Mouse (Mus musculus) heart, embryonic 11.5 days (tissue): Measurements from ENCODE around the gene Lrrc30. TPM values are rescaled to one million over a fixed set of nuclear protein-coding genes. Genes with fewer than 3 reads are reported as not detected.

Experiments
- ATAC-seq: fragments of 200-750 bp; cut with Nextera tagmentation; replicated peaks from 2 replicates; pipeline ENCODE4 v1.8.0; 2017; ENCODE audit warnings: moderate library complexity; ENCODE audit not compliant: insufficient number of reproducible peaks, low FRiP score, low TSS enrichment
- H3K27ac ChIP-seq: fragments of 300-500 bp; sonication (generic); 2 replicates; pipeline ENCODE4 v1.5.1; 2014; ENCODE audit warnings: mild to moderate bottlenecking, low read depth, low read length
- H3K27me3 ChIP-seq: fragments of 300-500 bp; sonication (generic); 2 replicates; pipeline ENCODE4 v1.6.1; 2014; ENCODE audit warnings: mild to moderate bottlenecking, low read length, mixed read lengths; ENCODE audit not compliant: control insufficient read depth, insufficient read depth
- H3K36me3 ChIP-seq: fragments of 300-500 bp; sonication (generic); 2 replicates; pipeline ENCODE4 v1.6.1; 2014; ENCODE audit warnings: mild to moderate bottlenecking, low read length, moderate library complexity, mixed read lengths; ENCODE audit not compliant: control insufficient read depth, insufficient read depth
- H3K4me1 ChIP-seq: fragments of 300-500 bp; sonication (generic); 2 replicates; pipeline ENCODE4 v1.6.1; 2014; ENCODE audit warnings: low read length; ENCODE audit not compliant: control insufficient read depth, insufficient read depth
- H3K4me2 ChIP-seq: fragments of 300-500 bp; sonication (generic); 2 replicates; pipeline ENCODE4 v1.6.1; 2014; ENCODE audit warnings: mild to moderate bottlenecking, moderate library complexity
- H3K4me3 ChIP-seq: fragments of 300-500 bp; sonication (generic); 2 replicates; pipeline ENCODE4 v1.5.1; 2014; ENCODE audit warnings: low read depth, low read length
- H3K9ac ChIP-seq: fragments of 300-500 bp; sonication (generic); 2 replicates; pipeline ENCODE4 v1.6.1; 2014; ENCODE audit warnings: mild to moderate bottlenecking, low read depth, low read length, moderate library complexity
- H3K9me3 ChIP-seq: fragments of 300-500 bp; sonication (generic); replicated peaks from 2 replicates; pipeline ENCODE4 v1.6.1; 2016; ENCODE audit warnings: low read length; ENCODE audit not compliant: control insufficient read depth
- WGBS: fragments of 180-500 bp; shearing (Covaris S2); extraction: QIAGEN DNeasy Blood & Tissue Kit; methylation state at CpG from one replicate; pipeline ENCODE4 v1.1.7; 2014; ENCODE audit not compliant: insufficient replicate concordance; 5-methylcytosine and 5-hydroxymethylcytosine counted together
- polyA plus RNA-seq: library from polyadenylated mRNA; unstranded; fragments of >200 nt; fragmentation: Nextera tagmentation; extraction: Ambion mirVana; gene quantifications from 2 replicates; pipeline ENCODE4 v1.2.1, GENCODE M21; 2014

Gene Lrrc30
- polyA plus RNA-seq = not detected in 2 replicates

- 74% methylated on average over 13 of the region's 13 CpGs for whole genome bisulfite sequencing
- Histone ChIP-seq H3K27me3 (no peaks in the 10 kb centered on the region), H3K4me1 (peaks cover 6% of the 10 kb centered on the region), H3K36me3 (no peaks in the 10 kb centered on the region), H3K27ac (no peak within 1 kb of the TSS), H3K9me3 (no peaks in the 10 kb centered on the region), H3K9ac (no peak within 1 kb of the TSS), H3K4me2 (no peak within 1 kb of the TSS), H3K4me3 (no peak within 1 kb of the TSS)
- no peak for ATAC-seq
Measured at GRCm38 (mm10) chr17:67632676-67633339, at the start of gene Lrrc30. Lrrc30 (minus strand) TSS chr17:67632723.

- Histone ChIP-seq H3K4me1 (no peaks in the 10 kb centered on the region), H3K9me3 (peaks cover 2% of the 10 kb centered on the region; the same call in 1 of the 2 replicates), H3K27ac (no peak overlapping the region), H3K4me2 (no peak overlapping the region), H3K9ac (no peak overlapping the region), H3K36me3 (no peaks in the 10 kb centered on the region), H3K27me3 (no peaks in the 10 kb centered on the region), H3K4me3 (no peak overlapping the region)
- ATAC-seq = no peak
- WGBS = 70% methylated on average over 6 of the region's 6 CpGs
Measured at GRCm38 (mm10) chr17:67681084-67681483, 48.6 kb upstream of the Lrrc30 start.

- H3K4me3 ChIP-seq = no peak overlapping the region
- no peaks in the 10 kb centered on the region for H3K4me1 ChIP-seq
- H3K4me2 ChIP-seq = no peak overlapping the region
- no peak overlapping the region for H3K27ac ChIP-seq
- ATAC-seq = no peak
- H3K9me3 ChIP-seq = peaks cover 2% of the 10 kb centered on the region; the same call in 1 of the 2 replicates
- H3K36me3 ChIP-seq = no peaks in the 10 kb centered on the region
- WGBS = 71% methylated on average over 1 of the region's 1 CpGs
- no peaks in the 10 kb centered on the region for H3K27me3 ChIP-seq
- no peak overlapping the region for H3K9ac ChIP-seq
Measured at GRCm38 (mm10) chr17:67678576-67678975, 46.1 kb upstream of the Lrrc30 start.

GRCm38 (mm10) chr17:67667981-67668380 lies 35.5 kb upstream of the Lrrc30 start:
- no peak overlapping the region for H3K27ac ChIP-seq
- H3K9me3 ChIP-seq = no peaks in the 10 kb centered on the region
- ATAC-seq = no peak
- no peaks in the 10 kb centered on the region for H3K4me1 ChIP-seq
- H3K9ac ChIP-seq = no peak overlapping the region
- no peaks in the 10 kb centered on the region for H3K27me3 ChIP-seq
- no peak overlapping the region for H3K4me3 ChIP-seq
- no peak overlapping the region for H3K4me2 ChIP-seq
- WGBS = 18% methylated on average over 3 of the region's 3 CpGs
- no peaks in the 10 kb centered on the region for H3K36me3 ChIP-seq

GRCm38 (mm10) chr17:67666981-67667380 lies 34.5 kb upstream of the Lrrc30 start:
- Histone ChIP-seq H3K36me3 (no peaks in the 10 kb centered on the region), H3K4me3 (no peak overlapping the region), H3K27ac (no peak overlapping the region), H3K4me2 (no peak overlapping the region), H3K9ac (no peak overlapping the region), H3K27me3 (no peaks in the 10 kb centered on the region), H3K4me1 (no peaks in the 10 kb centered on the region), H3K9me3 (no peaks in the 10 kb centered on the region)
- ATAC-seq = no peak
- 31% methylated on average over 5 of the region's 5 CpGs for WGBS

GRCm38 (mm10) chr17:67664299-67664698 lies 31.8 kb upstream of the Lrrc30 start:
- no peaks in the 10 kb centered on the region for H3K9me3 ChIP-seq
- H3K4me3 ChIP-seq = no peak overlapping the region
- H3K4me1 ChIP-seq = no peaks in the 10 kb centered on the region
- H3K27me3 ChIP-seq = no peaks in the 10 kb centered on the region
- H3K36me3 ChIP-seq = no peaks in the 10 kb centered on the region
- no peak overlapping the region for H3K27ac ChIP-seq
- H3K4me2 ChIP-seq = no peak overlapping the region
- 68% methylated on average over 3 of the region's 3 CpGs for WGBS
- H3K9ac ChIP-seq = no peak overlapping the region
- ATAC-seq = no peak

- no peak overlapping the region for H3K27ac ChIP-seq
- no peaks in the 10 kb centered on the region for H3K4me1 ChIP-seq
- no peaks in the 10 kb centered on the region for H3K27me3 ChIP-seq
- no peaks in the 10 kb centered on the region for H3K9me3 ChIP-seq
- H3K9ac ChIP-seq = no peak overlapping the region
- no peak overlapping the region for H3K4me2 ChIP-seq
- no peak overlapping the region for H3K4me3 ChIP-seq
- H3K36me3 ChIP-seq = no peaks in the 10 kb centered on the region
- no peak for ATAC-seq
- WGBS = 18% methylated on average over 4 of the region's 4 CpGs
Measured at GRCm38 (mm10) chr17:67651506-67651905, 19.0 kb upstream of the Lrrc30 start.

GRCm38 (mm10) chr17:67641627-67642026 lies 9.1 kb upstream of the Lrrc30 start:
- no peaks in the 10 kb centered on the region for H3K4me1 ChIP-seq
- no peak for ATAC-seq
- H3K9me3 ChIP-seq = no peaks in the 10 kb centered on the region
- no peaks in the 10 kb centered on the region for H3K36me3 ChIP-seq
- no peak overlapping the region for H3K9ac ChIP-seq
- H3K4me2 ChIP-seq = no peak overlapping the region
- H3K27me3 ChIP-seq = no peaks in the 10 kb centered on the region
- H3K4me3 ChIP-seq = no peak overlapping the region
- no peak overlapping the region for H3K27ac ChIP-seq

GRCm38 (mm10) chr17:67638119-67638810 lies 5.7 kb upstream of the Lrrc30 start:
- H3K27ac ChIP-seq = no peak overlapping the region
- no peaks in the 10 kb centered on the region for H3K9me3 ChIP-seq
- H3K4me3 ChIP-seq = no peak overlapping the region
- WGBS = 78% methylated on average over 10 of the region's 10 CpGs
- no peak overlapping the region for H3K9ac ChIP-seq
- H3K4me1 ChIP-seq = no peaks in the 10 kb centered on the region
- no peak overlapping the region for H3K4me2 ChIP-seq
- H3K27me3 ChIP-seq = no peaks in the 10 kb centered on the region
- 0 out of 2 replicates have a peak, but pooled peaks have one; percentile 35 for ATAC-seq
- no peaks in the 10 kb centered on the region for H3K36me3 ChIP-seq
